Mouse (Mus musculus) right cerebral cortex, adult 18-20 months (tissue): ENCODE results near the gene Osbp2.
"Not testable (repeated sequence)": the region's sequence is repeated elsewhere in the genome, so short reads cannot be mapped to it uniquely, and the experiment has no call there.

Experiments used
- DNase-seq: peaks from one replicate; pipeline ENCODE4 v3.0.0; 2022; ENCODE audit warnings: mixed read lengths

Gene Osbp2

DNA sequence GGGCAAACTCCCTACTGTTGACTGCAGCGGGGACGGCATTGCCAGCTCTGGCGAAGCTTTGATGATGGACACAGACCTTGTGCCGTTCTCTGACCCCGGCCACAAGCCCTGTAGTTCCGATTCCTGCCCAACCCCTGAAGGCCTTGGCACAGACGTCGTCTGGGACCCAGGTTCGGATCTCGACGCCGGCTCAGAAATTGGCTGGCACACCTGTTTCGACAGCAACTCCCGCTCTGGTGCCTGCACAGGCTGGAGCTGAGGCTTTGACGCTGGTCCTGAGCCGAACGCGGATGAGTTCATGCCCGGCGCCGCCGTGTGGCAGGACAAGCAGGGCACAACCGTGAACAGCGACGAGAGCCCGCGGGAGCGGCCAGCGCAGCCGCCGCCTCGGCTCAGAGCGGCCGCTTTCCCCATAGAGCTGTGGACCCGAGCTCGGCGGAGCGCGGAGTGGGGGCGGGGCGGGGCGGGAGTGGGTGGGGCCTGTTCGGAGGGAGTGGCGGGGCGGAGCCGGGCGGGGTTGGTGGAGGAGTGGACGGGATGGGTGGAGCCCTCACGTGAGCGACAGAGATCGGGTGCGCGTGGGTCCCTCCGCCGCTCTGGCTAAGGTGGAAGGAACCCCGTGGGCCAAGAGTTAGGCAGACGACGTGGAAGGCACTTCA is at the start of gene Osbp2:
Gene Osbp2 (minus strand): TSS at position 450 of the 659 bp plus-strand sequence.
- peak; percentile 87 for DNase-seq

DNA sequence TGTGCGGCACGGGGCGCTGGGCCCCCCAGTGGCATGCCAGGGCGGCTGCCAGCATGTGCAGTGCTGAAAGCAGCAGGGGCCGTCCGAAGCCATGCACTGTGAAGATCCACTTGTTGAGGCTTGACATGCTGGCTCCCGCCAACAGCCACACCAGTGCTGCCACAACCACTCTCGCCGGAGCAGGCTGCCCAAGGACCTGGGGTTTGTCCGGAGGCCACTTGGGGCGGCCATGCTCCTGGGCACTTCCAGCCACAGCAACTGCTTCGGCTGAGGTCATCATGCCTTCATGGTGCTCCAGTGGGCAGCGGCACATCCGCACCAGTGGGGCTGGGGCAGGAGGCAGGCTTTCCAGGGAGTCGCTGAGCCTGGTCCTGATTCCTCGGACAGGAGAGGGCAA is 49.2 kb upstream of the Osbp2 start:
- DNase-seq: no peak

DNA sequence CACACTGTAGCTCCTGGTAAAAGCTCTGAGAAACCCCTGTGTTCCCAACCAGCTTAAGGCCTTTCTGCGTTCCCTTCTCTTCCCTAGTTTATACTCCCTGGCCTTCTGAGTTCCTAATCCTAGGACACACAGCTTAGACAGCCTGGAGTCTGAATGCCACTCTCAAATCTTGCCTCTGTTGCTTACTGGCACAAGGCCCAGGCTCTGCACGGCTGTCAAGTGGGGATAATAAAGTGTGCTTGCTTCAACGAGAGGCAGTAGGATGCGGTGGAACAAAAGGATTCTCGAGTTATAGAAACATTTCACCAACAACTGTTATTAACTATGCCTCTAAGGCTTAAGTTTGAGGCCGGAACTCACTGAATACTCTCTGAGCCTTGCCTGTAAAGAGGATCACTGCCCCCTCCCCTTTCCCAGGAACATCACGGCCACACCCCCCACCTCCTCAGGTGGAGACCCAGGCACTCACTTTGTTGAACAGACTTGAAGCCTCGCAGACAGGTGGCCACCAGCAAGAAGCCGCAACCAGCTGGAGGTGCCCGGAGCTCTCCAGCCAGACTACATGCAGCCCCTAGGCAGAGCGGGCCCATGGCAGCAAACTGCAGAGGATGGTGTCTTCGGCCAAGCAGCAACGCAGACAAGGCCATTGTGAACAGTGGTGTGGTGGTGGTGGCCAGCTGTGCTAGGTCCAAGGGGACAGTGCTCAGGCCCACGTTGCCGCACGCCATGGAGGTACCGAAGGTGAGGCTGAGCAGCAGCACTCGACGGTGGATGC is 48.6 kb upstream of the Osbp2 start:
- DNase-seq: peak; percentile 53

DNA sequence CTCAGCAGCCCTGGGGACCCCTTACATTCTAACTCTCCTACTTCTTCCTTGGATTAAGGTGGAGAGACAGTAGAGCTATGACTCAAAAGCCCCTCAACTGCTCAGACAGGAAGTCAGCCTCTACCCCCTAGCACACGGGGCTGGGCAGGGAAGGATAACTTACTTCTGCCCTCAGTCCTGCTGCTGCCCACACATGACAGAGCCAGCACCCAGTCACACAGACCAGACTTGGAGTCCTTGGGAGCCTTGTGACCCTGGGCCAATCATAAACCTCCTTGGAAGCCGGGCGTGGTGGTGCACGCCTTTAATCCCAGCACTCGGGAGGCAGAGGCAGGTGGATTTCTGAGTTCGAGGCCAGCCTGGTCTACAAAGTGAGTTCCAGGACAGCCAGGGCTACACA is 47.7 kb upstream of the Osbp2 start:
- DNase-seq: not testable (repeated sequence)

DNA sequence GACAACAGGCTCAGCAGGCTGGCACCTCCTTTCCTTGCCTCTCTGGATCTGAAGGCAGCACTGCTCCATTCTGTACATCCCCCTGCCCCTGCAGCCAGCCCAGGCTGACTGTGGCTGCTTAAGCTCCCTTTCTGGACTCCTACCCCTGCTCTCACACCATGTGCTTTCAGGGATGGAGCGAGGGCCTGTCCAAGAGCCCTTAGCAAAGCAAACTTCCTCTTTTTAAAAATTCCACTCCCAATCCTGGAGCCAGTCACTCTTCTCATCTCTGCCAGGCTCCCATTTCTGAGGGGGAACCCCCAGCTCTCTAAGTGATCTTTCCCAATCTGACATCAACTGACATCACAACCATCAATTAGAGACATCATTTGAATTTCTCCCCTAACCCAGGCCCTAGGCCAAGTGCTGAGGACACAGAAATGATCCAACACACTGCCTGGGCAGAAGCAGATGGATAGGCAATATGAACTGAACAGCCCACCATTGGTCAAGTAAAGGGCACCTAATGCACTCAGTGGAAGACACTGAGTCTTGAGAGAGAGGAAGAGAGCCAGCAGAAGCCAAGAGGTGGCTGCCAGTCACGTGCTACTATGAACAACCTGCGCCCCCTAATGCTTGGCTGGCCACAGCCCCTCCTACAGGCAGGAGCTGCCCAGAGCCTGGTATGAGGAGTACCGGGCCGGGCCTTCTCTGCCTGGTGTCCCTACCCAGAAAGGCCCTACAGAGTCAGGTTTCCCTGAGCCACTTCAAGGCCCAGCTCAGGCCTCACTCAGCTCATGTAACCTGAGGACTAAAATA is 47.0 kb upstream of the Osbp2 start:
- peak; percentile 30 for DNase-seq

DNA sequence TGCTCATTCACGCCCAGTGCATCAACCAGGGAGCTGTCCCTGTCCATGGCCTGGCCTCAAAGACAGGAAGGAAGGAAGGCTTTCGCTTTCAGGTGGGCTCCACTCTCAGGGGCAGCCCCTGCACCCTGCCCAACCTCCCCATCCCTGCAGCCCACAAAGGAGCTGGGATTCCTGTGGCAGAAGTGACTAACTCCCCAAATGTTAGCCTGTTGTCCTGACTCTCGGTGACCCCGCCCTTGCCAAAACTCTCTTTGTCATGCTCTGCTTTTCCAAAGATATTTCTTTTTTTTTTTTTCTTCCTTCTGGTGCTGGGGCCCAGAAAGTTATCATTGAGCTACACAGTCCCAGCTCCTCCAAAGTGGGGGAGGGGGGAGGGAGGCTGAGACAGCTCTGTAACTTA is 45.5 kb upstream of the Osbp2 start:
- no peak for DNase-seq

DNA sequence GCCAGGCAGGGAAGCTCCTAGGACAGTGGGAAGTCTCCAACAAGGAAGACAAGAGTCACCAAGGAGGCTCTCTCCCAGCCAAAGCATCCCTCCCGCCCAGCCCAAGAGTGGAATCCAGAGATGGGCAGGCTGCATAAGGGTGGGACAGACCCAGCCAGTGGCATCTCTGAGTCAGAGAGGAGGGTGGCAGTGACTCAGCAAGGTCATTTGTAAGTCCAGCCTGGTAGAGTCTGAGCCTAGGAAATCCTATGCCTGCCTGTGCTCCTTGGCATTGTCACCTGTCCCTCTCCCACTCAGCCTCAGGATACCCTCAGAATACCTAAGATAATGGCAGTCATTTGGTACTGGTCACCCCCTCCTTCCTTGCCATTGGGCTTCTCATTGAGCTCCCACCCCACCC is 41.7 kb upstream of the Osbp2 start:
- no peak for DNase-seq

DNA sequence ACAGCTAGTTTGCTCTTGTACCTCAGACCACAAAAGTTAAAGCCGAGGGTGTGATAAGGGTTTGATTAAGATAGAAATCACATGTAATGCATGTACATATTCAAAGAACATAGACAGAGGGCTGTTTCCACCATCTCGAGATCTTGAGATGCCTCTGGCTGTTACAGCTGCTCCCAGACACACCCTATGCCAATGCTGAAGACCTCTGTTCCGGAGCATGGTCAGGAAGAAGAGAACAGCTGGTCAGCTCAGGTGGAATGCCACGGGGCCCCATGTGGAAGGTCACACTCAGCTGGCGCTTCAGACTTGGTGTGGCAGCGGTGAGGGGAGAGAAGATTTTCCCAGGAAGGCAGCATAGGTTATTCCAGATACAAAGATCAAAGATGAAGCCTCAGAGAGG is 41.0 kb upstream of the Osbp2 start:
- no peak for DNase-seq

DNA sequence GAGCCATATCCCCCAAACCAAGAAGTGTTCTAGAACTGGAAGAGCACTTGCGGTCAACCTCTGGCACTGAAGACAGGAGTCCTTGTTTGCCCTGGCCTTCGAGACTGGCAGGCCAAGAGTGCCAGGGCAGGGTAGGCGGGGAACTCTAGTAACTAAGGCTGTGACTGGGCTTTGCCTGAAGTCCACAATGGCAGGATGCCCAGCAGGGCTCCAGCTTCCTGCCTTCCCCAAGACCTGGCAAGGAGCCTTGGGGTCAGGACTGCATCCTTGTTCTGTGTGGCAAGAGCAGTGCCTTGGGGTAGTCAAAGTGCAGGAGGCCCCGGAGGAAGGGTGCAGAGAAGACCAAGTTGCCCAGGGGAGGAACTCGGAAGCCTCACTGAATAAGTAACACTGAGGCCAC is 39.3 kb upstream of the Osbp2 start:
- DNase-seq: peak; percentile 66

DNA sequence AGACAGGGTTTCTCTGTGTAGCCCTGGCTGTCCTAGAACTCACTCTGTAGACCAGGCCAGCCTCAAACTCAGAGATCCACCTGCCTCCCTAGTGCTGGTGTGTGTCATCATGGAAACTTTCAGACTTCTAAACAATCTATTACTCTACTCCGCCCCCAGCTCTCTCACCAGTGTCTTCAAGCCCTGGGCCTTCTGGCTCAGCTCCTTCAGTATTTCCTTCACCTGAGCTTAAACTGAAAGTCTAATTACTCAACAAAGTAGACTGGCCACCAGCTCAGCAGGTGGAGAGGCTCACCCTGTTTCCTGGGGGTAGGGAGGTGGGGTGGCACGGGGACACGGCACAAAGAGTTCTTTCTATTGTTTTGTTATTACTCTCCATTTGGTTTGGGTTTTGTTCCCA is 38.8 kb upstream of the Osbp2 start:
- DNase-seq: no peak

DNA sequence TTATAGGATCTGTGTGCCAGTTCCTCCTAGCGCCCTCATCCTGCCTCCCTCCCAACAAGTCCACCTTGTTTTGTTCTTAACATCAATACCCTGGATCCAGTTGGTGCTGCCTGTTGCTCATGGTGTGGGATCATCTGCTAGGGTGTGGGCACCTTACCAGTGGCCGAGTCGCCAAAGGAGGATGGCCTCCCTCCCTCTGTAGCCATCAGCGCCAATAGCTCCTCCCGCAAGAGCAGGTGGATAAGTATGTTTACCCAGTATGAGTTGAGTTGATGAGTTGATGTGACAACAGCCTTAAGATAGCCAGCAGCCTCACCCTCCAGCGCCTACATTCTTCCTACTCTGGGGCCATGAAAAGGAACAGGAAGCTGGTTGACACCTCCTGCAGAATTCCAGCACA is 36.6 kb upstream of the Osbp2 start:
- no peak for DNase-seq

DNA sequence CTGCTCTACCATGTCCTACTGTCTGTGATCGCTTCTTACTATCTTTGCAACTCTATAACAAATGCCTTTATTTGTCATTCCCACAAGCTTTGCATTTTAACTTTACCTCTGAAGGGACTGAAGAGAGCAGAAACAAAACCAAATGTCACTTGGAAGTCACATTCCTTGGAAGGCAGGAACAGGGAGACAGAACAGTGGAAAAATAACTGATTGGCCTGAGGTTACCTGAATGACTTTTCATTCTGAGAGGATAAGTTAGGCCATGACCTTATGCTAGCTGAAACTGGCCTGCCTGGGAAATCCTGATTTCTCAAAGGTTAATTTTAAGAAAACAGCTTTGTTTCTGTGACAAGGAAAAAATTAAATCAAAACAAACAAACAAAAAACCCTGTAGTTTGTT is 32.2 kb upstream of the Osbp2 start:
- no peak for DNase-seq

DNA sequence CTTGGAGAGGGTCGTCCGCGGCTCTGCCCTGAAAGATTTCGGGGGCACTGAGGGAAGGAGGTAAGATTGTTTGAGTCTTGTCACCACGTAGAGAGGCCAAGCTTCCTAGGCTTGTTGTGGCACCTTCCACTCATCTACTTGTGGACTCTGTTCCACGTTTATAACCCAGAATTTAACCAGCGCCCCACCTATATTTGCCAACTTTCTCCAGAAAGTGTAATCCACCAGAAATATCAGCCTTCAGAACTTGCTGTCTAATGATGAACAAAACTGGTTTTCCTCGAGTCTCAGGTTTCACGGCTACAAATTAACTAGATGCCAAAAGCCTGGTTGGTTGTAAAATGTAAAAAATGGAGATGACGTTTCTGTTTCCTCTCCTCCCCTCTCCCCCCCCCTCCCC is 31.8 kb upstream of the Osbp2 start:
- DNase-seq: no peak

DNA sequence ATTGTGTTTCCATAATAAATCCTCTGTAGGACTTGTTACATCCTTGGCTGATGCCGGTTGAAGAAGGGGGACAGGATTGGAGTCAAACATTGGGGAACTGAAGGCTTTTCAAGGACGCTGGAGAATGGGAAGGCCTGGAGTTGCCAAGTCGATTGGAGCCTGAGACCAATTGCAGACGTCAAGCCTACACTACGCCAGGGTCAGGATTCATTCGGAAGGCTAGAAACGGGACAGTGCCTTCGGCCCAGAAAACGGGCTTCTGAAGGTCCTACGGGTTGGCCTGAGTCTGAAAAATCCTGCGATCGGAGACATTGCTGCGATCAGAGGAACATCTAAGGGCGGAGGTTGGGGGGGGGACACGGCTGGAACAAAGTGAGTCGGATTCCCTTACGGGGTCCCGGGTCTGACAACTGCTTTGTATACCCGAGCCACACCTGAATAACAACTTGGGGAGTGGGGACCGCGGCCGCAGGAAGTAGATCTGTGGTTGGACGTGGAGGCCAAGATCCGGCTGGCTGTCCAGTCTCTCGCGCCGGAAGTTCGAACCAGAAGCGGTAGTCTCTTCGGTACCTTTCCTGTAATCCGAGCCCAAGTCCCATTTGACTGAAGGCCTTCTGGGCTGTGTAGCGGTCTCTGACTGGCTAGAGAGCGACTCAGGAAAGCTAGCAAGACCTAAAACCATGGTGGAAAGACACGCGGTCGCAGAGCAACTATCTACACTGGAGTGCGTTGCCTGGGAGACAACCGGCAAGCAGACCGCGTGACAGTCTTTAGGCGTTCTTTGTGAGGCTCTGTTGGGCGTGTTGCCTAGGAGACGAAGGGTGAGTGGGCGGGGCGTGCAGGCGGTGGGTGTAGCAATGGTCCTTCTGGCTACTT is 30.9 kb upstream of the Osbp2 start, which contains the start of the genes 4921536K21Rik and Dusp18:
Gene 4921536K21Rik (minus strand): TSS at position 693 of the 876 bp plus-strand sequence.
Gene Dusp18 (plus strand): TSS at position 835 of the 876 bp plus-strand sequence.
- DNase-seq: peak; percentile 98

DNA sequence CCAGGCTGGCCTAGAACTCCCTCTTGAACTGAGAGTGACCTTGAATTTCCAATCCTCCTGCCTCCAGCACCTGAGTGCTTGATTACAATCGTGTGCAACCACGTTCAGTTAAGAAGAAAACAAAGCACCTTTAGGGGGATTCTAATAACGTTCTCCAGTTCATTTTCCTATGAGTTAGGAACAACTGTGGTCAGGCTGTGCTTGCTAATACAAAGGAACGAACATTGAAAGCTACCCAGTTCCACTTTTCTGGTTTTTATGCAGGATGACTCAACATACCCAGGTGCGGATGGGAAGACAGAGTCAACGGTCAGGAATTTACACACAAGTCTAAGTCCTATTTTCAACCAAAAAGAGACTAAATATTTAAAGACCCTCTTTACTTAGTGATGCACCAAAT is 30.3 kb upstream of the Osbp2 start:
- no peak for DNase-seq

DNA sequence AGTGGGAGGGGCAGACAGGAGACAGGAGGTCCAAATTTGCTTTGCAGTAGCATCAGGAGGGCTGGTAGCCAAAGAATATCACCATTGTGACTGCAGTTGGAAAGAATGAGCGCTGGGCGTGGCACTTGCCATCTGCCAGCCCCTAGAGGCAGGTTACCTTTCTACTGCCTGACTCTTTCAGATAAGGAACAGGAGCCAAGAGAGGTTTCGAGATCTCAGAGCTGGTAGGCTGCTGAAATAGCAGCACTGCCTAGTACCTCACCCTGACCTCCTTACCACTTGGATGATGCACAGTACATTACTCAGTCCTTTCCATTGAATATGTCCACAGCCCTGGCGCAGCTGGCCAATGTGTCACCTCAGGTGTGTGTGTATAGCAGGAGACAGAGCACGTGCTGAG is 23.6 kb upstream of the Osbp2 start:
- DNase-seq: no peak

DNA sequence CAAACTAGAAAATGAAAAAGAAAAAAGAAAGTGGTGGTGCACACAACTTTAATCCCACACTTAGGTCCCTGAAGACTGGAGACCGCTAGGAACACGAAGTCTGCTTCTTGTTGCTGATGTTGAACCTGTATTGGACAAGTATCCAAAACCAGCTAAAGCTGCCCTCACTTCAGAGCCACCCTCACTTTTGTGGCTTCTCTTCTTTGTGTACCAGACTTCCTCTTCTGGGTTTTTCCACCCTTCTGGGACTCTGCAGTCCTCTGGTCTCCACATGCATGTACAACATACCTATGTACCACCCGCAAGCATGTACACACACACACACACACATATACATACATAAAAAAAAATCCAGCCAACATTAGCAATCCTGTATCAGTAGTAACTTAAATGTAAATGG is 20.0 kb upstream of the Osbp2 start:
- no peak for DNase-seq

DNA sequence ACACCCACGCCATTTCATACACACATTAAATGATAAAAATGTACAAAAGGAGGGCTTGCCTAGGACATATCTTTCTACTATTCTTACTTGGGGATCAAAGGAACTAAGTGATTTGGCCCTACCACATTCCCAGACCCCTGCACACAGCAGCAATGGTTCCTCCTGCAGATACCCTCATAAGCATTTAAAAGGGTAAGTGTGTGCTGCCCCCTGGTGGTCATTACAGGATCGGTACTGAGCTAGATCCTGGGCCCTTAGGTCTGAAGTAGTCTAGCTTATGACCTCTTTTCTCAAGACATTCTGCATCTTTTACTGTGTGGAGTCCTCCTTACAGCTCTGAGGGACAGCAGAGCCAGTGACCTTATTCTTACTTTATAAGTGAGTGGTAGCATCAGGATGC is 16.1 kb upstream of the Osbp2 start:
- peak; percentile 76 for DNase-seq

DNA sequence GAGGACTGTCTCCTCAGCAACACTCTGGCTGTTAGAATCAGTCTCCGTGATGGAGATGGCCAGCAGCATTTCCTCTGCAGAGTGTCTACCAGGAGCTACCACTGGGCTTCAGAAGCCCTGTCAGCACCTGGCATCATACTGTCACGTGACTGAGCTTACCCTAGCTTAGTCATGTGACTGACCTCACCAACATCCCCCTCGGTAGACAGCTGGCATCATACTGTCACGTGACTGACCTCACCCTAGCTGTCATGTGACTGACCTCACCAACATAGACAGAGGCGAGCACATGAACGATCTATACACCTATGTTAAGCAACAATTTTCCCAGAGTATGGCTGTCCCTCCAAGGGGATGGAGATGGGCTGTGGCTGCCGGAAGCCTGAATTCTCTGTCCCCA is 15.0 kb upstream of the Osbp2 start:
- no peak for DNase-seq

DNA sequence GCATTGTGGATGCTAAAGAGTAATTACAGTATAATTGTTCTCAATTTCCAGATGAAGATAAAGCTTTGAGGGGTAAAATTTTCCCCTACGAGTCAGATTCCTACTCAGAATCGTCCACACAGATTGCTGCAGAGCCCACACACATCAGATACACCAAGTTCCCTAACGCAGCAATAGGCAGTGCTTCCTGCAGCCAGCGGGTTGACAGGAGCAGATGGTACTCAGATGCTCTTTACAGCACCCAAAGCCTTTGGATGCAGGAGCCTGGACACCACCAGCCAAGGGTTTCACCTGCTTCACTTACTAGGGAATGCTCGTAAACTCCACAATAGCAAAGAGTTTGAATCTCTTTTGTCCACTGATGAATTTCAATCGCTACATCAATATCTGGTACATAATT is 12.7 kb upstream of the Osbp2 start:
- no peak for DNase-seq

DNA sequence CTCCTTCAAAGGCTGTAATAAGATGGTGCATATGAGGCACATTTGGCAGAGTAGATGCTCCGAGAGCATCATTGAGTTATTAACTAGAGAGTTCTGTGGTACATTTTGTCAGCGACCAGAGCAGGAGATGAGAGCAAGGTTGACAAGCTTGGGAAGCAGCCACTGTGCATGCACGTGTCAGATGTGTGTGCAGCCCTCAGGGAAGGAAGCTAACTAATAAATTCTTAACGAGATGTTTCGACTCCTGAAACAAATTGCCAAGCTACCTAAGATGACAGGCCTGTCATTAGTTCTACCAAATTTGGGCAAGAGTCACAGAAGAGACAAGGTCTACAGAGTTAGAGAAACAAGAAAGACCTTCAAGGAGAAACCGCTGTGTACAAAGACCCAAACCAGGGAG is 640 bp upstream of the Osbp2 start:
- DNase-seq: no peak

DNA sequence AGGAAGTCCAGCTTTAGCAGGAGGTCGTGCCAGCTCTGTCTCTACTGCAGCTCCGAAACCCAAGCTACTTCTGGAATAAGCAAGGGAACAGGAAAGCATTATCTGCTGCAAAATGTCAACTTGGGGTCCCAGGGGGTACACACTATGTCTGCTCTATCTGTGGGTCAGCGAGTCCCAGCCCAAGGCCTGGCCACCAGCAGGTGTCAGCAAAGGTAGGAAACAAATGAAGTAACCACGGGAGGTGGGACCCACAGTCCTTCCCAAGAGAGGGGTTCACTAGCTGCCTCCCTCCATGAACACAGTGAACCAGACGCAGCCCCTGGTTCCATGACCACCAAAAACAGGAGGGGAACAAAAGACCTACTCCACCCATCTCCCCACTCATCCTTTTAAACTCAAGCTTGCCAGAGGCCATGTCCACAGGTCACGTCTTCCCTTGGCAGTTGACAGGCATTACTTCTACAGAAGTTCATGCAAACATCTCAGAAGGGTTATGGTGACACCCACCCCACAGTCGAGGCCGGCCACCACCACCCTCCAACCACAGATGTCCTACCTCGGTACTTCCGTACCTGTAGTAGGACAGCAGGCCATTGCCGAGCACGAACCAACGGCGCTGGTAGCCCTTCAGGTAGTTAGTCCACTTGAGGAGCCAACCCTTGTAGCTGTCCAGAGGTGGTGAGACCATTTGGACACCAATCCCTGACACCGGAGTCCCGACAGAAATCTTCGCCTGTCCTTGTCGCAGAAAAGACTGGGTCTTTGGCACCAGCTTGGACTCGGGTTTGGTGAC is 846 bp downstream of the Osbp2 start:
- DNase-seq: no peak
